Mouse (Mus musculus) common myeloid progenitor, adult 5-6 weeks (primary cell): Measurements from ENCODE around the gene Rwdd2b. TPM values are rescaled to one million over a fixed set of nuclear protein-coding genes. Genes with fewer than 3 reads are reported as not detected.
A peak's percentile ranks its signal among the peaks of the same experiment; 100 is the strongest.

ENCODE experiments used
- ATAC-seq: replicated peaks from 2 replicates; pipeline ENCODE4 v1.8.0; 2016; ENCODE audit warnings: low read depth, mild to moderate bottlenecking, moderate TSS enrichment, inconsistent platforms; ENCODE audit not compliant: poor library complexity, severe bottlenecking
- total RNA-seq: library from RNA; stranded (forward); fragments of 200-1000, 187-1606 nt; gene quantifications from 2 replicates; pipeline ENCODE4 v1.2.3, GENCODE M21; 2017

Gene Rwdd2b
- total RNA-seq, 1 experiment from 2014 or later: 16.1 TPM

GRCm38 (mm10) chr16:87432033-87432814, 8.1 kb downstream of the Rwdd2b start, which contains the start of gene Ltn1:
TSS of gene Ltn1 (minus strand) at chr16:87432612.
- ATAC-seq: peak; percentile 99

- no peak for ATAC-seq
Measured at GRCm38 (mm10) chr16:87427516-87427915, 12.9 kb downstream of the Rwdd2b start.

- peak; percentile 54 for ATAC-seq
Measured at GRCm38 (mm10) chr16:87420662-87421061, 19.7 kb downstream of the Rwdd2b start.

GRCm38 (mm10) chr16:87405001-87405400, 35.4 kb downstream of the Rwdd2b start:
- peak; percentile 97 for ATAC-seq

GRCm38 (mm10) chr16:87393813-87394548, 46.4 kb downstream of the Rwdd2b start:
- peak; percentile 96 for ATAC-seq

- ATAC-seq: no peak
Measured at GRCm38 (mm10) chr16:87387444-87387977, 52.9 kb downstream of the Rwdd2b start.

GRCm38 (mm10) chr16:87384366-87384765, 56.0 kb downstream of the Rwdd2b start:
- no peak for ATAC-seq

Other genes starting within 250 kb of the Rwdd2b start
- gene N6amt1, start 86.4 kb downstream of the Rwdd2b start, total RNA-seq: 13.5 and 14.9 TPM in 2 replicates
- gene Ltn1, start 8.0 kb downstream of the Rwdd2b start, total RNA-seq: 30.5 and 38.3 TPM in 2 replicates
- gene Usp16, start 14.1 kb upstream of the Rwdd2b start, total RNA-seq: 135 and 172 TPM in 2 replicates
- 907 and 916 TPM in 2 replicates for gene Cct8, start 55.3 kb upstream of the Rwdd2b start, total RNA-seq
- not detected in 2 replicates for gene Map3k7cl, start 112.8 kb upstream of the Rwdd2b start, total RNA-seq